Mouse (Mus musculus): Measurements from ENCODE around the gene Ttc5.
"Not testable (repeated sequence)": the region's sequence is repeated elsewhere in the genome, so short reads cannot be mapped to it uniquely, and the experiment has no call there.

Gene Ttc5

GRCm38 (mm10) chr14:50771342-50771741 lies 14.0 kb downstream of the Ttc5 start:
- no peak for DNase-seq (ENCODE audit: low spot score)

DNA sequence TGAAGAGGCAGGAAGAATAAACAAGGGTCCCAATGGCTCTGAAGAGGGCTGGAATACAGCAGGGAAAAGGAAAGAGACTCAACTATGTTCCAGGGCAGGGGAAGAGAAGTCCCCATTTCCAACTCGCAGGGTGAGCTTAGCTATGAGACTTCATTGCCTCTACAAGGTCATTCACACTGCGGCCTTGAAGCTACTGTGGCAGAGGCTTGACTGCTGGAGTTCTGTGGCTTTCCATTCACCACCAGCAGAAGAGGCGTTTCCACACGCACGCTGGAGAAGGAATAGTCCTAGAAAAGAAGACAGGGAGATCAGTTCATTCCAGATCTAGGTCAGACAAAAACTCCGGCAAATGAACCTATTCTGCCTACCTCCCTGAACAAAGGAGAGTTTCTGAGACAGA lies 19.6 kb downstream of the Ttc5 start:
- no peak for DNase-seq (ENCODE audit: low spot score)

DNA sequence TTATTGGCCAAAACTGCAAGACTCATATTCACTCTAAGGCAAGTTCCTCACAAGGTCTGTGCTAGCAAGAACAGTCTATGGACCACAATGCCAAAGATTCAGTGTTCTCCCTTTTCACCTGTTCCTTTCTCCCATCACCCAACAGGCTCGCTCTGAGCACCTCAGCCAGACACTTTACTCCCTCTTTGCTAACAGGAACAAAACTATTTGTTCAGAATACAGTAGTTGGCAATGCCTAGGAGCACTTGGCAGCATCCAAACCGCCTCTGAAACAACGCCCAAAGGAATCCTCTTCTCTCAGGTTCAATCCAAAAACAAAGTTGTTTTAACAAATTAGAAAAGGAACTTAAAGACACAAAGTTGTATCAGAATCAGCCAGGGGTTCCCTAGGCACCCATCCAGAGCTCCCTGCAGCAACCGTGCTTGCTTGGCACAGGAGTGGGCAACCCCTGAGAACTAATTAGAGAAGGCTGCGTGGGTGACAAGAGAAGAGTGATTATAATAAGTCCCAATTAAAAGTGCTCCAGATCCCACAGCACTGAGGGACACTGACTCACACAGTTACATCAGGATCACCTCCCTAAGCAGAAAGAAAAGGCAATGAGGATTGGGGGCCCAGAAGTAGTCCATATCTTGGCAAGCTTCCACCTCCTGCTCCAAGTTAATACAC lies 26.8 kb downstream of the Ttc5 start:
- no peak for DNase-seq (ENCODE audit: low spot score)

DNA sequence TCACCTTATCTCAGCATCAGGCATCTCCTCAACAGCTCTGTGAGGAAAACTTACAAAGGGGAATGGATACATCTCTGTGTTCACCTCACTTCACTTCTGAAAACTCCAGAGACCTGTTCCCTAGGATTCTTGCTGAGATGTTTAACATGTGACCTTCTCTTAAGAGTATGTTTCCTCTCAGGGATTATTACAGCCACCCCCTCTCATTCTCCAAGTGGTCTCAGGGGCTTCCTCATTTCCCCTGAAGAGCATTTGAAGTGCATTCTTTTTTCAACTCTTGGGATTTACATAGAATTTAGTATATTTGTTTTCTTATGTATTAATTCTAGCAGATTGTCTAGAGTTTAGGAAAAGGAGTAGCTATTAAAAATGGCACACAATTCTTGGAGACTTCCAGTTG lies 40.3 kb downstream of the Ttc5 start, which contains the start of gene Olfr749:
Gene Olfr749 (minus strand): TSS at position 101 of the 400 bp plus-strand sequence.
- no peak for DNase-seq (ENCODE audit: low spot score)

- no peak for DNase-seq (ENCODE audit: low spot score)
Observed at GRCm38 (mm10) chr14:50741584-50741983, 43.7 kb downstream of the Ttc5 start.

DNA sequence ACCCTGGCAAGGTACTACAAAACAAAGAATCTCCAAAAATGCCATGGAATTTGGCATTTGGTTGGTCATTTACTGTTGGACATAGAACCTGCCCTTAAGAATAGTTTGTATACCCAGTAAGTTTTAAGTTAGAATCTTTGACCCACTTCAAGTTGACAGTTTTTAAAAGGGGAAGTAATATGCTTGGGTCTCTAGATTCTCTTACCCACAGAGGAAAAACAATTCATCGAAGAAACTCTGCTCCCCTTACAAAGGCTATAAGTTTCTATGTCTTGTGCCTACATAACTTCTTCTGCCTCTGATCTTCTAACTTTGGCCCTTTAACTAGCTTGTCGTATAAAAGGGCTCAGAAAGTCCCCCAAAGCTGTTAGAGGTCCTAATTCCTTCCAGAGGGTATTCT lies 45.0 kb downstream of the Ttc5 start:
- no peak for DNase-seq (ENCODE audit: low spot score)

DNA sequence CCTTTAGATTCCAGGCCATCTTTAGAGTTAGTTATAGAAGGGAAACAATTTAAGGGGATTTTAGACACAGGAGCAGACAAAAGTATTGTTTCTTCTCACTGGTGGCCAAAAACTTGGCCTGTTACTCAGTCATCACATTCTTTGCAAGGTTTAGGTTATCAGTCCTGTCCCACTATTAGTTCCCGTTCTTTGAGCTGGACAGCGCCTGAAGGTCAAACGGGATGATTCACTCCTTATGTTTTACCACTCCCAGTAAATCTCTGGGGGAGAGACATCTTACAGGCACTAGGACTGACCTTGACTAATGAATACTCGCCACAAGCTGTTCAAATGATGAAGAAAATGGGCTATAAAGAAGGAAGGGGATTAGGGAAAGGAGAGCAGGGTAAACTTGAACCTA lies 62.9 kb downstream of the Ttc5 start:
- not testable (repeated sequence) for DNase-seq (ENCODE audit: low spot score)

DNA sequence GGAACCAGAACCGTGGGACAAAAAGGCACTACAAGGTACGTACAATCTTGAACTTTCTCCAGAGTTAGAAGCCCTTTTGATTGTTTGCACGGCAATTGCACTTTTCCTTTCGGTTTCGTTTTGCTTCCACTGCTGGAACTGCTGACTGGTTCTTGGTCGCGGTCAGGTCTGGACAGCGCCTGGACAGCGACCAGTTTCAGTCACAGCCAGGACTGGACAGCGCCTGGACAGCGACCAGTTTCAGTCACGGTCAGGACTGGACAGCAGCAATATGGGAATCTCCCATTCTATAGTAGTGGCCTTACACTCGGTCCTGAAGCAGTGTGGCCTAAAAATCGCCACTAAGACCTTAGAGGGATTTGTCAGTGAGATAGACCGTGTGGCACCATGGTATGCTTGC lies 65.4 kb downstream of the Ttc5 start:
- DNase-seq (ENCODE audit: low spot score): peak; percentile 21
